Mouse (Mus musculus) MEL (cell line): Measurements from ENCODE around the gene Gm10491. TPM values are rescaled to one million over a fixed set of nuclear protein-coding genes. Genes with fewer than 3 reads are reported as not detected.

Source experiments
- DNase-seq: peaks from one replicate; pipeline ENCODE4 v3.0.0; 2011; ENCODE audit warnings: low read depth, low spot score
- H3K27ac ChIP-seq: 2 replicates; pipeline ENCODE4 v1.5.1; 2012; ENCODE audit warnings: low read depth, mild to moderate bottlenecking, control low read depth, low read length, moderate library complexity; ENCODE audit not compliant: control insufficient read depth
- H3K27me3 ChIP-seq, 2 experiments: fragments of 150-350 bp in 1 of 2; sonication (generic) in 1 of 2; 2 replicates each; pipeline ENCODE4 v1.6.1; 2012; ENCODE audit warnings: low read length in 2 of 2, mild to moderate bottlenecking in 2 of 2, improper control_type of control experiment in 1 of 2, moderate library complexity in 1 of 2; ENCODE audit not compliant: insufficient read depth in 2 of 2, control insufficient read depth in 1 of 2
- H3K36me3 ChIP-seq, 2 experiments: 2 replicates each; pipeline ENCODE4 v1.6.1; 2012 to 2014; ENCODE audit warnings: low read length in 2 of 2, improper control_type of control experiment in 1 of 2, inconsistent platforms in 1 of 2, mild to moderate bottlenecking in 1 of 2; ENCODE audit not compliant: insufficient read depth in 2 of 2, control insufficient read depth in 1 of 2
- H3K4me1 ChIP-seq, 2 experiments: fragments of 150-350 bp in 1 of 2; sonication (generic) in 1 of 2; 2 replicates each; pipeline ENCODE4 v1.6.1; 2012; ENCODE audit warnings: low read length in 2 of 2, improper control_type of control experiment in 1 of 2, mild to moderate bottlenecking in 1 of 2; ENCODE audit not compliant: insufficient read depth in 2 of 2, control insufficient read depth in 1 of 2
- H3K4me3 ChIP-seq, 2 experiments: fragments of 150-350 bp in 1 of 2; sonication (generic) in 1 of 2; 2 replicates each; pipeline ENCODE4 v1.5.1; 2012; ENCODE audit warnings: low read depth in 2 of 2, low read length in 2 of 2, mild to moderate bottlenecking in 2 of 2, moderate library complexity in 2 of 2, control low read depth in 1 of 2, improper control_type of control experiment in 1 of 2; ENCODE audit not compliant: control insufficient read depth in 1 of 2, insufficient read depth in 1 of 2
- H3K79me2 ChIP-seq: 2 replicates; pipeline ENCODE4 v1.6.1; 2012; ENCODE audit warnings: mild to moderate bottlenecking, low read length, moderate library complexity; ENCODE audit not compliant: control insufficient read depth, poor library complexity, insufficient read depth
- H3K9ac ChIP-seq: 2 replicates; pipeline ENCODE4 v1.6.1; 2012; ENCODE audit warnings: low read depth, mild to moderate bottlenecking, control low read depth, low read length, moderate library complexity; ENCODE audit not compliant: control insufficient read depth, poor library complexity, severe bottlenecking
- H3K9me3 ChIP-seq: fragments of 150-350 bp; sonication (generic); replicated peaks from 2 replicates; pipeline ENCODE4 v1.6.1; 2012; ENCODE audit warnings: mild to moderate bottlenecking, low read length, improper control_type of control experiment, moderate library complexity; ENCODE audit not compliant: insufficient read depth
- BHLHE40 ChIP-seq: IDR thresholded peaks from 2 replicates; pipeline ENCODE4 v1.6.1; 2012; ENCODE audit warnings: low read depth, mild to moderate bottlenecking, inconsistent platforms, low read length, improper control_type of control experiment, borderline replicate concordance
- CHD1 ChIP-seq: IDR thresholded peaks from 2 replicates; pipeline ENCODE4 v1.6.1; 2012; ENCODE audit warnings: low read depth, mild to moderate bottlenecking, inconsistent platforms, low read length, improper control_type of control experiment
- CHD2 ChIP-seq: IDR thresholded peaks from 2 replicates; pipeline ENCODE4 v1.6.1; 2011; ENCODE audit warnings: low read length, improper control_type of control experiment
- ELF1 ChIP-seq: IDR thresholded peaks from 2 replicates; pipeline ENCODE4 v1.6.1; 2014; ENCODE audit warnings: low read depth, mild to moderate bottlenecking, inconsistent platforms, low read length, improper control_type of control experiment, moderate library complexity
- ETS1 ChIP-seq: IDR thresholded peaks from 2 replicates; pipeline ENCODE4 v1.6.1; 2012; ENCODE audit warnings: low read depth, mild to moderate bottlenecking, inconsistent platforms, low read length, improper control_type of control experiment, moderate library complexity
- GABPA ChIP-seq: IDR thresholded peaks from 2 replicates; pipeline ENCODE4 v1.6.1; 2012; ENCODE audit warnings: low read depth, mild to moderate bottlenecking, inconsistent platforms, low read length, improper control_type of control experiment, moderate library complexity
- GATA1 ChIP-seq: IDR thresholded peaks from 2 replicates; pipeline ENCODE4 v1.6.1; 2011; ENCODE audit warnings: low read depth, low read length, improper control_type of control experiment
- JUND ChIP-seq: IDR thresholded peaks from 2 replicates; pipeline ENCODE4 v1.6.1; 2011; ENCODE audit warnings: low read depth, mild to moderate bottlenecking, improper control_type of control experiment, low read length
- KAT2A ChIP-seq: conservative IDR thresholded peaks from 2 replicates; pipeline ENCODE4 v1.6.1; 2012; ENCODE audit warnings: low read depth, low read length, improper control_type of control experiment, inconsistent platforms
- MAZ ChIP-seq: IDR thresholded peaks from 2 replicates; pipeline ENCODE4 v1.6.1; 2012; ENCODE audit warnings: low read depth, mild to moderate bottlenecking, inconsistent platforms, low read length, improper control_type of control experiment
- MXI1 ChIP-seq: IDR thresholded peaks from 2 replicates; pipeline ENCODE4 v1.6.1; 2011; ENCODE audit warnings: mild to moderate bottlenecking, low read depth, low read length, improper control_type of control experiment
- NRF1 ChIP-seq: IDR thresholded peaks from 2 replicates; pipeline ENCODE4 v1.6.1; 2014; ENCODE audit warnings: low read depth, mild to moderate bottlenecking, inconsistent platforms, low read length, improper control_type of control experiment, moderate library complexity; ENCODE audit not compliant: poor library complexity, insufficient read depth, severe bottlenecking
- POLR2A ChIP-seq, 2 experiments: IDR thresholded peaks; 2 replicates each; pipeline ENCODE4 v1.6.1; 2011 to 2012; ENCODE audit warnings: low read length in 2 of 2, mild to moderate bottlenecking in 2 of 2, control low read depth in 1 of 2, improper control_type of control experiment in 1 of 2, low read depth in 1 of 2, moderate library complexity in 1 of 2; ENCODE audit not compliant: control insufficient read depth in 1 of 2, insufficient read depth in 1 of 2, poor library complexity in 1 of 2
- POLR2AphosphoS5 ChIP-seq: IDR thresholded peaks from 2 replicates; pipeline ENCODE4 v1.6.1; 2012; ENCODE audit warnings: low read depth, borderline replicate concordance, mild to moderate bottlenecking, inconsistent platforms, low read length, moderate library complexity, mixed read lengths
- RAD21 ChIP-seq: IDR thresholded peaks from 2 replicates; pipeline ENCODE4 v1.6.1; 2011; ENCODE audit warnings: mild to moderate bottlenecking, low read depth, low read length, improper control_type of control experiment
- TCF12 ChIP-seq: IDR thresholded peaks from 2 replicates; pipeline ENCODE4 v1.6.1; 2014; ENCODE audit warnings: low read depth, mild to moderate bottlenecking, inconsistent platforms, low read length, improper control_type of control experiment, moderate library complexity
- USF1 ChIP-seq: IDR thresholded peaks from 2 replicates; pipeline ENCODE4 v1.6.1; 2014; ENCODE audit warnings: low read depth, mild to moderate bottlenecking, inconsistent platforms, low read length, improper control_type of control experiment, moderate library complexity
- USF2 ChIP-seq, 2 experiments: IDR thresholded peaks; 2 replicates each; pipeline ENCODE4 v1.6.1; 2011 to 2012; ENCODE audit warnings: improper control_type of control experiment in 2 of 2, low read length in 2 of 2, borderline replicate concordance in 1 of 2, inconsistent platforms in 1 of 2, low read depth in 1 of 2, mild to moderate bottlenecking in 1 of 2; ENCODE audit not compliant: insufficient read depth in 1 of 2
- ZC3H11A ChIP-seq: IDR thresholded peaks from 2 replicates; pipeline ENCODE4 v1.6.1; 2012; ENCODE audit warnings: low read depth, mild to moderate bottlenecking, inconsistent platforms, low read length, improper control_type of control experiment
- polyA plus RNA-seq, 2 experiments: library from polyadenylated mRNA; stranded (reverse) in 1 of 2; unstranded in 1 of 2; fragments of >175 nt in 1 of 2; fragments of >200 nt in 1 of 2; gene quantifications; 2 replicates each; pipeline versions ENCODE4 v1.2.1 to v1.2.4; 2012; ENCODE audit warnings: low replicate concordance in 2 of 2, low read depth in 1 of 2; ENCODE audit not compliant: insufficient read length in 2 of 2, insufficient read depth in 1 of 2, missing spikeins in 1 of 2
- total RNA-seq: library from RNA; depleted of rRNA; stranded (reverse); fragments of 300-350 nt; gene quantifications from 2 replicates; pipeline ENCODE4 v1.2.3, GENCODE M21; 2012; rRNA removed

The Gm10491 gene
- total RNA-seq (not detected in 2 replicates), polyA plus RNA-seq (not detected)

- no peaks in the 10 kb centered on the region for H3K4me1 ChIP-seq
- H3K9me3 ChIP-seq = no peaks in the 10 kb centered on the region
- no peaks in the 10 kb centered on the region; a peak in 1 of 4 replicates for H3K36me3 ChIP-seq
- no peak for TF ChIP-seq ELF1
- TF ChIP-seq MAZ = no peak
- no peak for TF ChIP-seq CHD2
- TF ChIP-seq TCF12 = no peak
- TF ChIP-seq RAD21 = no peak
- TF ChIP-seq MXI1 = no peak
- no peak for TF ChIP-seq GABPA
- TF ChIP-seq KAT2A = no peak
- TF ChIP-seq ZC3H11A = no peak
- no peak for TF ChIP-seq USF2 (IDR thresholded peaks at IDR 0.05; ENCODE audit: borderline replicate concordance in 1 of 2, insufficient read depth in 1 of 2, low read depth in 1 of 2, low read length in 2 of 2)
- H3K4me3 ChIP-seq = no peak within 1 kb of the TSS
- H3K79me2 ChIP-seq = no peaks in the 10 kb centered on the region
- no peak within 1 kb of the TSS for H3K27ac ChIP-seq
- DNase-seq = no peak
- H3K27me3 ChIP-seq = no peaks in the 10 kb centered on the region
- no peak within 1 kb of the TSS for H3K9ac ChIP-seq
These were observed at the start of gene Gm10491 for GRCm38 (mm10) chrX:7907735-7908134. TSS of gene Gm10491 (minus strand) at chrX:7907835.

GRCm38 (mm10) chrX:7950091-7950490, 42.5 kb upstream of the Gm10491 start:
- H3K9ac ChIP-seq = no peak overlapping the region
- H3K4me3 ChIP-seq = no peak overlapping the region
- H3K4me1 ChIP-seq = peaks cover 3 to 8% of the 10 kb centered on the region in 2 experiments; a peak in 3 of 4 replicates
- no peaks in the 10 kb centered on the region for H3K27me3 ChIP-seq
- H3K79me2 ChIP-seq = no peaks in the 10 kb centered on the region
- H3K36me3 ChIP-seq = peaks cover 0 to 4% of the 10 kb centered on the region in 2 experiments; a peak in 1 of 4 replicates
- H3K27ac ChIP-seq = no peak overlapping the region
- TF ChIP-seq ETS1 (no peak), BHLHE40 (no peak), POLR2AphosphoS5 (no peak), USF1 (no peak), POLR2A (IDR thresholded peaks at IDR 0.05; ENCODE audit: control insufficient read depth in 1 of 2, insufficient read depth in 1 of 2, low read depth in 1 of 2, low read length in 2 of 2, poor library complexity in 1 of 2) (no peak), MAZ (no peak), MXI1 (no peak), CHD1 (no peak), GABPA (no peak), NRF1 (no peak), JUND (no peak), RAD21 (no peak), GATA1 (no peak)
- TF ChIP-seq, all 39 proteins: peak for 0
- no peak for DNase-seq
- H3K9me3 ChIP-seq = no peaks in the 10 kb centered on the region
